Mouse (Mus musculus) stomach, postnatal 0 days (tissue): ENCODE data around the gene Tnfrsf9.

ENCODE experiments used
- CTCF ChIP-seq: IDR thresholded peaks from 2 replicates; pipeline ENCODE4 v1.5.1; 2016; ENCODE audit warnings: antibody characterized with exemption, low read depth, mild to moderate bottlenecking, moderate library complexity
- EP300 ChIP-seq: optimal IDR thresholded peaks from 2 replicates; pipeline ENCODE3; 2016; ENCODE audit warnings: antibody characterized with exemption

- TF ChIP-seq EP300 (no peak), CTCF (no peak)
Observed at GRCm38 (mm10) chr4:150973264-150973663, 58.9 kb downstream of the Tnfrsf9 start.
